Mouse (Mus musculus): ENCODE data around the gene Ttll11. TPM values are rescaled to one million over a fixed set of nuclear protein-coding genes. Genes with fewer than 3 reads are reported as not detected.

Ttll11 gene
- total RNA-seq, 1 experiment from 2014 or later: 3.4 TPM

GRCm38 (mm10) chr2:35760352-35760751 lies 219.4 kb downstream of the Ttll11 start:
- ATAC-seq (ENCODE audit: extremely low read depth, insufficient number of reproducible peaks, low FRiP score, poor library complexity, severe bottlenecking): no peak

- peak; percentile 71 for ATAC-seq (ENCODE audit: extremely low read depth, insufficient number of reproducible peaks, low FRiP score, poor library complexity, severe bottlenecking)
Observed at GRCm38 (mm10) chr2:35756467-35756866, 223.2 kb downstream of the Ttll11 start.

- no peak for ATAC-seq (ENCODE audit: extremely low read depth, insufficient number of reproducible peaks, low FRiP score, poor library complexity, severe bottlenecking)
Observed at GRCm38 (mm10) chr2:35751781-35752505, 227.8 kb downstream of the Ttll11 start.

- no peak for ATAC-seq (ENCODE audit: extremely low read depth, insufficient number of reproducible peaks, low FRiP score, poor library complexity, severe bottlenecking)
Observed at GRCm38 (mm10) chr2:35750533-35751141, 229.1 kb downstream of the Ttll11 start.

GRCm38 (mm10) chr2:35747371-35748035 lies 232.2 kb downstream of the Ttll11 start:
- no peak for ATAC-seq (ENCODE audit: extremely low read depth, insufficient number of reproducible peaks, low FRiP score, poor library complexity, severe bottlenecking)

- no peak for ATAC-seq (ENCODE audit: extremely low read depth, insufficient number of reproducible peaks, low FRiP score, poor library complexity, severe bottlenecking)
Observed at GRCm38 (mm10) chr2:35746638-35747037, 233.1 kb downstream of the Ttll11 start.

GRCm38 (mm10) chr2:35745876-35746275 lies 233.8 kb downstream of the Ttll11 start:
- no peak for ATAC-seq (ENCODE audit: extremely low read depth, insufficient number of reproducible peaks, low FRiP score, poor library complexity, severe bottlenecking)

GRCm38 (mm10) chr2:35739669-35740254 lies 240.0 kb downstream of the Ttll11 start:
- no peak for ATAC-seq (ENCODE audit: extremely low read depth, insufficient number of reproducible peaks, low FRiP score, poor library complexity, severe bottlenecking)

- ATAC-seq (ENCODE audit: extremely low read depth, insufficient number of reproducible peaks, low FRiP score, poor library complexity, severe bottlenecking): peak; percentile 45; the same call in 1 of the 2 replicates
Observed at GRCm38 (mm10) chr2:35737467-35738027, 242.2 kb downstream of the Ttll11 start.

GRCm38 (mm10) chr2:35736061-35736460 lies 243.7 kb downstream of the Ttll11 start:
- ATAC-seq (ENCODE audit: extremely low read depth, insufficient number of reproducible peaks, low FRiP score, poor library complexity, severe bottlenecking): no peak

GRCm38 (mm10) chr2:35735001-35735400 lies 244.7 kb downstream of the Ttll11 start:
- ATAC-seq (ENCODE audit: extremely low read depth, insufficient number of reproducible peaks, low FRiP score, poor library complexity, severe bottlenecking): no peak

GRCm38 (mm10) chr2:35731671-35732449 lies 247.9 kb downstream of the Ttll11 start:
- ATAC-seq (ENCODE audit: extremely low read depth, insufficient number of reproducible peaks, low FRiP score, poor library complexity, severe bottlenecking): peak; percentile 74

- ATAC-seq (ENCODE audit: extremely low read depth, insufficient number of reproducible peaks, low FRiP score, poor library complexity, severe bottlenecking): 0 out of 2 replicates have a peak, but pooled peaks have one; percentile 23
Observed at GRCm38 (mm10) chr2:35729077-35730065, 250.3 kb downstream of the Ttll11 start.

- no peak for ATAC-seq (ENCODE audit: extremely low read depth, insufficient number of reproducible peaks, low FRiP score, poor library complexity, severe bottlenecking)
Observed at GRCm38 (mm10) chr2:35728633-35729032, 251.1 kb downstream of the Ttll11 start.

GRCm38 (mm10) chr2:35723691-35724090 lies 256.0 kb downstream of the Ttll11 start:
- no peak for ATAC-seq (ENCODE audit: extremely low read depth, insufficient number of reproducible peaks, low FRiP score, poor library complexity, severe bottlenecking)

- no peak for ATAC-seq (ENCODE audit: extremely low read depth, insufficient number of reproducible peaks, low FRiP score, poor library complexity, severe bottlenecking)
Observed at GRCm38 (mm10) chr2:35723267-35723666, 256.4 kb downstream of the Ttll11 start.

GRCm38 (mm10) chr2:35722821-35723220 lies 256.9 kb downstream of the Ttll11 start:
- ATAC-seq (ENCODE audit: extremely low read depth, insufficient number of reproducible peaks, low FRiP score, poor library complexity, severe bottlenecking): no peak

Measured in neutrophil, adult 5-6 weeks (primary cell).